Mouse (Mus musculus): ENCODE results near the gene Anpep. TPM values are rescaled to one million over a fixed set of nuclear protein-coding genes. Genes with fewer than 3 reads are reported as not detected.

Anpep gene
- polyA plus RNA-seq (2012; rRNA removed) = 72.8 and 80.7 TPM in 2 replicates

DNA sequence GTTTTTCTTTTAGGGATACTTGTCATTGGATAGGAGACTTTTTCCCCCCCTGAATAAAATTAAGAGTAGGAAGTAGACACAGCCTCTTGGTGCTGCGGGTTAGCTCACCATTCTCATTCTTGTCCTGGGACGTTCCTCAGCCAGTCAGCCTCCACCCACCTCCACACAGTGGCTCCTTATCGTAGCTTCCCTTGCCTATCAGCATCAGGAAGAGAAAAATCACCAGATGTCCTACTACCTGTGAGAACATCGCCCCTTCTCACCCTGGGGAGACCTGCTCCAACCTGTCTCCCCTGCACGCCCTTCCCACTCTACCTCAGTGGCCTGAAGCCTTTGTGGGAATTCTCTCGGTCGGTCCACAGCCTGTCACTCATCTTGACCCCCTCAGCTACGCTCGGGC, at the start of gene Anpep:
Anpep (minus strand) TSS at position 249 of the 400 bp plus-strand sequence.
- 72% methylated on average over 9 of the region's 9 CpGs for WGBS
- TF ChIP-seq POLR2A (IDR thresholded peaks at IDR 0.05; ENCODE audit: borderline replicate concordance, extremely low read depth, low read depth, low read length) = no peak
- no peak for TF ChIP-seq CTCF (IDR thresholded peaks at IDR 0.05; ENCODE audit: insufficient read depth, low read length)

DNA sequence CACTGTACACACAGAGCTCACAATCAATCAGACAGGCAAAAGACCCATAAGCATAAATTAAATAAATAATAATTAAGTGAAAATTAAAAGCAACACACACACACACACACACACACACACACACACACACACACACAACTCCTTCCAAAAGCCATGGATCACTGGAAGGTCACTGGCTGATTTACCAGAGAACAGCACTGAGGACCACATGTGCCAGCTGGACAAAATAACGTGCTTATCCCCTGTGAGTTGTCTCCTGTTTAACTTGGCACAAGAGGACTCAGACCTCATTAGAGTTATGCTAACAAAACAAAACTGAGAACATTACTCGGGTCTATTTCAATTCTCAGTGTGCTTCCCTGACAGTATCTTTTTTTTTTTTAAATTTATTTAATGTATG, 46.5 kb upstream of the Anpep start:
- no peak for DNase-seq
- H3K4me1 ChIP-seq (ENCODE audit: control insufficient read depth, insufficient read depth, low read length) = no peaks in the 10 kb centered on the region
- 49% methylated on average over 2 of the region's 2 CpGs for WGBS
- H3K4me3 ChIP-seq (replicated peaks; ENCODE audit: extremely low read depth, low read depth, low read length) = no peak overlapping the region
- no peak for TF ChIP-seq CTCF (IDR thresholded peaks at IDR 0.05; ENCODE audit: insufficient read depth, low read length)
- TF ChIP-seq POLR2A (IDR thresholded peaks at IDR 0.05; ENCODE audit: borderline replicate concordance, extremely low read depth, low read depth, low read length) = no peak

More for the DNA sequence above, at the start of gene Anpep:
- no peak within 1 kb of the TSS for H3K4me3 ChIP-seq (replicated peaks; ENCODE audit: extremely low read depth, low read depth, low read length)
- no peak for DNase-seq
- no peaks in the 10 kb centered on the region for H3K4me1 ChIP-seq (ENCODE audit: control insufficient read depth, insufficient read depth, low read length)

DNA sequence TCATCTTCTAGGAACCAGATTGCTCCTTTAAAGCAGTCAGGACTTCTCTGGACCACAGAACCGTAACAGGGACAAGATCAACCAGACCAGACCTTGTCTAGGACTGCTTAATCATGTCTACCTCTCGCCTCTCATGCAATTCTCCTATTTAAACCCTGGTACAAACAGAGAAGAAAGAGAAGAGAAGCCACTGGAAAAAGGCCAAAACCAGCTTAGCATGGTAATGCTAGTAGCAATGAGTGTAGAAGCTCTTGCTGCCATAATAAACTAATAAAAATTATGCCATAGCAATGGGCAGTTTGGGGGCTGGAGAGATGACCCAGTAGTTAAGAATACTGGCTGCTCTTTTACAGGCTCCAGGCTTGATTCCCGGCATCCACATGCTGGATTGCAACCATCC, 46.1 kb upstream of the Anpep start:
- no peak for DNase-seq
- Histone ChIP-seq H3K4me1 (ENCODE audit: control insufficient read depth, insufficient read depth, low read length) (no peaks in the 10 kb centered on the region), H3K4me3 (replicated peaks; ENCODE audit: extremely low read depth, low read depth, low read length) (no peak overlapping the region)
- TF ChIP-seq POLR2A (IDR thresholded peaks at IDR 0.05; ENCODE audit: borderline replicate concordance, extremely low read depth, low read depth, low read length) = no peak
- WGBS = 87% methylated on average over 3 of the region's 3 CpGs

DNA sequence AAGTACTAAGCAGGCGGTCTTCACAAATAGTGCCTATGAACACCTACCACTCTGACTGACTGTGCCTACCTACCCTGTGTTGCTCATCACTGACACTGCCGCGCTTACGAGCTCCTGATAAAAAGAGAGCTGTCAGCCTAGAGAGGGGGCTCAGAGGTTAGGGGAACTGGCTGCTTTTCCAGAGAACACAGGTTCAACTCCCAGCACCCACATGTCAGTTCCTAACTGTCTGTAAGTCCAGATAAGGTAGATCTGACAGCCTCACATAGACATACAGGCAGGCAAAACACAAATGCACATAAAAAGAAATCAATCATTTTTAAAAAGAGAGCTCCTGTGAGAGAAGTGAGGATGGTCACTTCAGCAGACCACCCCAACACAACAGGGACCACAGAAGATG, 44.3 kb upstream of the Anpep start:
- no peak for DNase-seq
- no peaks in the 10 kb centered on the region for H3K4me1 ChIP-seq (ENCODE audit: control insufficient read depth, insufficient read depth, low read length)
- WGBS = 94% methylated on average over 4 of the region's 4 CpGs
- H3K4me3 ChIP-seq (replicated peaks; ENCODE audit: extremely low read depth, low read depth, low read length) = no peak overlapping the region
- no peak for TF ChIP-seq POLR2A (IDR thresholded peaks at IDR 0.05; ENCODE audit: borderline replicate concordance, extremely low read depth, low read depth, low read length)
- no peak for TF ChIP-seq CTCF (IDR thresholded peaks at IDR 0.05; ENCODE audit: insufficient read depth, low read length)

DNA sequence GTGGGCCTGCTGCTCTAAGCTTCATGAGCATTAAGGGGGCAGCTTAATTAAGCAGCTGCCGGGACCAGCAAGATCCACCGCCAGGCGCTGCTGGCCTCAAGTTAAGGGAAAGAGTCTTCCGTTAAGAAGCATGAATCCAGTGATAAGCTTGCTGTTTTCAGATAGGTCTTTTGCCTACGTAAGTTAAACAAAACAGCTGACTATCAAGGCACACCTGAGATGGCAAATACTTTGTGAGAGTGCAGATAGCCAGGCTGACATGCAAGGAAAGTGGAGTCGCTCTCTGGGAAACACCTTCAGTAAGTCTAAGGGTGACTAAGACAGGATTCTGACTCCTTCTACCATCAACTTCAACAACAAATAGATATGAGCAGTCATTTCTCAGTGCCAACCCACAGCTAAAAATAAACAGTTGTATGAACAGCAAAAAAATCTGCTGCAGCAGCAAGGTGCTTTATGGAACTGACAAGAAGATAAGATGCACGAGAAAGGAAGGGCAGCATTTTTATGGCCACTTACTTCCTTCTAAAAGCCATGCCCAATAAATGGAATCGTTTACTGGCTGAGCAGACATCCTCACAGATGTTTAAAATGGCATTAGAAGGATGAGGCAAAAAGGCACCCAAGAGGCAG, 42.4 kb upstream of the Anpep start:
- 85% methylated on average over 8 of the region's 8 CpGs for WGBS
- DNase-seq = no peak
- no peaks in the 10 kb centered on the region for H3K4me1 ChIP-seq (ENCODE audit: control insufficient read depth, insufficient read depth, low read length)
- no peak overlapping the region for H3K4me3 ChIP-seq (replicated peaks; ENCODE audit: extremely low read depth, low read depth, low read length)
- no peak for TF ChIP-seq CTCF (IDR thresholded peaks at IDR 0.05; ENCODE audit: insufficient read depth, low read length)
- no peak for TF ChIP-seq POLR2A (IDR thresholded peaks at IDR 0.05; ENCODE audit: borderline replicate concordance, extremely low read depth, low read depth, low read length)

DNA sequence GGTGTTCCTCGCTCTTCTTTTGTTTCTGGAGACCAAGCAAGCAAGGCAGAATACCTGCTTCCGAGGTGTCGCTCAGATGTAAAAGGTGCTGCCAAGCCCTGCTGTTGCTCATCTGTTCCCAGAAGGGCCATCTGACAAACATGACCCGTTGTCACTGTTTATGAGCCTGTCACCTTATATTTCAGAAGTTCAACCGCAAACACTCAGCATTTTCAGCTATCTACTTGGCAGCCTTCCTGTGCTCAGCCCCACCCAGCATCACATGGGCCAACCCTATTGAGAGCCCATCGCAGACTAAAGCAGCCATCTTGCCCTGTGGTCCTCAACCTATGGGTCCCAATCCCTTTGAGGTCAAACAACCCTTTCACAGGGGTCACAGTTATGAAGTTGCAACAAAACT, 39.9 kb upstream of the Anpep start:
- no peak for DNase-seq
- no peak for TF ChIP-seq POLR2A (IDR thresholded peaks at IDR 0.05; ENCODE audit: borderline replicate concordance, extremely low read depth, low read depth, low read length)
- H3K4me1 ChIP-seq (ENCODE audit: control insufficient read depth, insufficient read depth, low read length) = no peaks in the 10 kb centered on the region
- no peak overlapping the region for H3K4me3 ChIP-seq (replicated peaks; ENCODE audit: extremely low read depth, low read depth, low read length)
- 83% methylated on average over 6 of the region's 6 CpGs for WGBS

DNA sequence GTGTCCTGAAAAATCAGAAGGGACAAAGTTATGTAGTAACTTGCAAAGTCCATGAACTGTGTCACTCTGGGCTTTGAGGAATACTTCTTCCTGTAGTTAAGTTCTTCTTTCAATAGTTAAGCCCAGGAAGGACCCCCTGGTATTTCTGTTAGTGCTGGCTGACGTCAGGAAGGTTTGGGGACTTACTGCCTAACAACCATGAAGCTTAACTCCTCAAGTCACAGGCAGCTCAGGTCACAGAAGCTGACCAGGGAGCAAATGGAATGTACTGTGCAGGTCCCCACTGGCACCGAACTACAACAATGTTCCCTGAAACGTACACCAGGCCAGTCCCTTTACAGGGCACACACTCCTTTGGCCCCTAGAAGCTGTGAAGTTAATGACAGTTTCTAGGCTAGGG, 34.4 kb upstream of the Anpep start:
- DNase-seq = no peak
- Histone ChIP-seq H3K4me1 (ENCODE audit: control insufficient read depth, insufficient read depth, low read length) (no peaks in the 10 kb centered on the region), H3K4me3 (replicated peaks; ENCODE audit: extremely low read depth, low read depth, low read length) (no peak overlapping the region)
- TF ChIP-seq CTCF (IDR thresholded peaks at IDR 0.05; ENCODE audit: insufficient read depth, low read length) = no peak
- no peak for TF ChIP-seq POLR2A (IDR thresholded peaks at IDR 0.05; ENCODE audit: borderline replicate concordance, extremely low read depth, low read depth, low read length)
- 92% methylated on average over 3 of the region's 3 CpGs for WGBS

DNA sequence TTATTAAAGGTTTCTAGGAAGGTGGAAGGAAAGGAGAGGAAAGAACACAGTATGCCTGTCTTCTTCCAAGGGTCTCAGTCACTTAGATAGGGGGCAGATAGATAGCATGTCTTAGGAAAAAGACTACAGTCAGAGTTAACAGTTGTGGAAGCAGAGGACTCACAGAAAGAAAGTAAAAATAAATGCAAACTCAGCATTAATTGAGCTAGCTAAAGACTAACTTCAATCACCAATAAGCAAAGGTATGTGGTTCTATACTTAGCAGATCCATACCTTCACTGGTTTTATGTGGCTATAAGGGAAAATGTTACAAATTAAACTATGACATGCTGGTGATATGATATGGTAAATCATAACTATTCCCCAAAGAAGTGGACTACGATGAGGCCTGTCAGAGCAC, 33.9 kb upstream of the Anpep start:
- TF ChIP-seq POLR2A (IDR thresholded peaks at IDR 0.05; ENCODE audit: borderline replicate concordance, extremely low read depth, low read depth, low read length) = no peak
- no peak for TF ChIP-seq CTCF (IDR thresholded peaks at IDR 0.05; ENCODE audit: insufficient read depth, low read length)
- Histone ChIP-seq H3K4me3 (replicated peaks; ENCODE audit: extremely low read depth, low read depth, low read length) (no peak overlapping the region), H3K4me1 (ENCODE audit: control insufficient read depth, insufficient read depth, low read length) (no peaks in the 10 kb centered on the region)
- no peak for DNase-seq
- WGBS = 95% methylated on average over 1 of the region's 1 CpGs

DNA sequence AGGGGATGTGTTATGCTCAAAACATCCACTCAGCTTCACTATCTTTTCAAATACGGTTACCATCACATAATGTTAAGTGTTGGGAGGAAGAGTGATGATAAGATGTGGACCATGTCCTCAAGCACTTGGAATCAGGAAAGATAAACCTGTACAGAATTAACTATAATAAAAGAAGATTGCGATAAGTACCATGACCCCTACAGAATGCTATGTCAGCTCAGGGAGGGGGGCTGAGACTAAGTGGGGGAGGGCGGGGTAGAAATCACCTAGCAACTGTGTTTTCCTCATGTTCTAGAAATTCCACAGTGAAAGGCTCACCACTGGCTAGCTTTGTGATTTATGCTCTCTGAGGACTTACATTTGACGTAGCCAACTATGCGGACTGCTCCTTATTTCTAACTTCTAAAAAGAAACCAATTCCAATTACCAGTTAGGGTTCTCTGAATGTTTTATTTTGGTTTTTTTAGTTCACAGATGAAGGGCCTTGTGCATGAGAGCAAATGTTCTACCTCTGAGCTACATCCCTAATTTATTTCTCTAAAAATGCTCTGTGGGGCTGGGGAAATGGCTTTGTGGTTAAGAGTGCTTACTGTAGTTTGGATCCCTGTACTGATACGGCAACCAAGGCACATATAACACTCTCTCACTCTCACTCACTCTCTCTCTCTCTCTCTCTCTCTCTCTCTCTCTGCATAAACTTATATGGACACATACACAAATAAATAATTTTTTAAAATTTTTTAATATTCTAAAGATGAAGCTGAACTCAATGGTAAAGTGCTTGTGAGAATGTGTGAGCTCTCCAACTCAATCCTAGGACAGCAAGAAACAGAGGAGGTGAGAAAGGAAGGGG, 31.9 kb upstream of the Anpep start:
- 77% methylated on average over 6 of the region's 6 CpGs for WGBS
- 0 out of 2 replicates have a peak, but pooled peaks cover 3% of the 10 kb centered on the region for H3K4me1 ChIP-seq (ENCODE audit: control insufficient read depth, insufficient read depth, low read length)
- H3K4me3 ChIP-seq (replicated peaks; ENCODE audit: extremely low read depth, low read depth, low read length) = no peak overlapping the region
- DNase-seq = no peak
- no peak for TF ChIP-seq CTCF (IDR thresholded peaks at IDR 0.05; ENCODE audit: insufficient read depth, low read length)
- TF ChIP-seq POLR2A (IDR thresholded peaks at IDR 0.05; ENCODE audit: borderline replicate concordance, extremely low read depth, low read depth, low read length) = no peak

Measured in lung, adult 2 months (tissue).